Mouse (Mus musculus) kidney, embryonic 16.5 days (tissue): ENCODE measurements around the gene Fam206a. TPM values are rescaled to one million over a fixed set of nuclear protein-coding genes. Genes with fewer than 3 reads are reported as not detected.

Experiments
- ATAC-seq: fragments of 200-750 bp; cut with Nextera tagmentation; 2 replicates; pipeline ENCODE4 v1.8.0; 2017; ENCODE audit warnings: moderate TSS enrichment; ENCODE audit not compliant: low FRiP score, low TSS enrichment
- H3K27ac ChIP-seq: fragments of 300-500 bp; sonication (generic); 2 replicates; pipeline ENCODE4 v1.5.1; 2014; ENCODE audit warnings: low read length
- H3K27me3 ChIP-seq: fragments of 300-500 bp; sonication (generic); 2 replicates; pipeline ENCODE4 v1.6.1; 2014; ENCODE audit warnings: low read length, control low read depth, mixed read lengths; ENCODE audit not compliant: insufficient read depth
- H3K36me3 ChIP-seq: fragments of 300-500 bp; sonication (generic); 2 replicates; pipeline ENCODE4 v1.6.1; 2014; ENCODE audit warnings: low read length, control low read depth, mixed read lengths; ENCODE audit not compliant: insufficient read depth
- H3K4me1 ChIP-seq: fragments of 300-500 bp; sonication (generic); 2 replicates; pipeline ENCODE4 v1.6.1; 2014; ENCODE audit warnings: low read length, control low read depth, mixed read lengths; ENCODE audit not compliant: insufficient read depth
- H3K4me2 ChIP-seq: fragments of 300-500 bp; sonication (generic); replicated peaks from 2 replicates; pipeline ENCODE4 v1.6.1; 2014; ENCODE audit warnings: low read depth, low read length
- H3K4me3 ChIP-seq: fragments of 300-500 bp; sonication (generic); 2 replicates; pipeline ENCODE4 v1.5.1; 2014; ENCODE audit warnings: mild to moderate bottlenecking, low read length
- H3K9ac ChIP-seq: fragments of 300-500 bp; sonication (generic); replicated peaks from 2 replicates; pipeline ENCODE4 v1.6.1; 2014; ENCODE audit warnings: low read length
- H3K9me3 ChIP-seq: fragments of 300-500 bp; sonication (generic); 2 replicates; pipeline ENCODE4 v1.6.1; 2016; ENCODE audit warnings: low read length, control low read depth
- WGBS: fragments of 180-500 bp; shearing (Covaris S2); extraction: QIAGEN DNeasy Blood & Tissue Kit; methylation state at CpG from one replicate; pipeline ENCODE4 v1.1.7; 2014; 5-methylcytosine and 5-hydroxymethylcytosine counted together
- polyA plus RNA-seq: library from polyadenylated mRNA; unstranded; fragments of >200 nt; fragmentation: Nextera tagmentation; extraction: Ambion mirVana; gene quantifications from 2 replicates; pipeline ENCODE4 v1.2.1, GENCODE M21; 2015

The Fam206a gene
- polyA plus RNA-seq, 1 experiment from 2014 or later = 17.9 TPM

DNA sequence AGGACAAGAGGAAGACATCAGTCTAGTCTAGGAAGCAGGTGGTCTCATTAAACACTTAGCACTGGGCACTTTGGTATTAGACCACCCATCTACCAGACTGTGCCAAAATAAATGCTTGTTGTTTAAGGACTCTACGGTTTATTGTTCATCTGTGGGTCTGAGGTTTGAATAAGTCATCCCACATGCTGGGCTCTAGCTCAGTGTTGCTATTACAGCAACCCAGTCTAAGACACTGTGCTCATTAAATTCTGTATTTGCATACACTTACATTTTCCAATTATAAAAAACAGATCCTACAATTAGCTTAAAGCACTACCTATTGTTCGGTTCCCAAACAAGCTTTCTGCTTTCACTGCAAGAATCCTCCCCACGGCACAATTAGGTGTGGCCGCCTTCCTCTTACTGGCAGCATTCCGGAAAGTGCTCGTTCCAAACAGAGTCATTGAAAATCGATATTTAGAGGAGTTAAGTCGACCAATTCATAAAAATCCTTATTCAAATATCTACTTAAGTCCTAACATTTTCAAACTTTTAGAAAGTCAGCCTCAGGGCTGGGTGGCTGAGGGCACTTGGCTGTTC lies 54.3 kb downstream of the Fam206a start:
- no peaks in the 10 kb centered on the region for H3K27me3 ChIP-seq
- H3K9ac ChIP-seq = no peak overlapping the region
- H3K9me3 ChIP-seq = no peaks in the 10 kb centered on the region
- no peak for ATAC-seq
- WGBS = 86% methylated on average over 8 of the region's 8 CpGs
- H3K4me3 ChIP-seq = no peak overlapping the region
- no peak overlapping the region for H3K4me2 ChIP-seq
- H3K4me1 ChIP-seq = 0 out of 2 replicates have a peak, but pooled peaks cover 3% of the 10 kb centered on the region
- H3K36me3 ChIP-seq = no peaks in the 10 kb centered on the region
- H3K27ac ChIP-seq = no peak overlapping the region

- Histone ChIP-seq H3K9me3 (no peaks in the 10 kb centered on the region), H3K27ac (no peak overlapping the region), H3K4me3 (no peak overlapping the region), H3K27me3 (no peaks in the 10 kb centered on the region), H3K4me2 (no peak overlapping the region), H3K9ac (no peak overlapping the region), H3K36me3 (no peaks in the 10 kb centered on the region), H3K4me1 (peaks cover 10% of the 10 kb centered on the region; the same call in 1 of the 2 replicates)
- no peak for ATAC-seq
- WGBS = 64% methylated on average over 9 of the region's 9 CpGs
Measured at GRCm38 (mm10) chr4:56858733-56859132, 56.6 kb downstream of the Fam206a start.

Other genes with a start within 250 kb of the Fam206a start
- gene Gm26657, start 62.3 kb upstream of the Fam206a start, polyA plus RNA-seq = not detected in 2 replicates
- not detected in 2 replicates for gene Actl7b, start 60.9 kb upstream of the Fam206a start, polyA plus RNA-seq
- not detected in 2 replicates for gene Actl7a, start 58.9 kb upstream of the Fam206a start, polyA plus RNA-seq
- 44.2 and 50.6 TPM in 2 replicates for gene Elp1, start within 50 bp of the Fam206a start, polyA plus RNA-seq
- gene Ctnnal1, start 62.8 kb downstream of the Fam206a start, polyA plus RNA-seq = 38.7 and 39.7 TPM in 2 replicates
- gene Tmem245, start 145.1 kb downstream of the Fam206a start, polyA plus RNA-seq = 9.1 and 9.6 TPM in 2 replicates
- 0.30 and 0.55 TPM in 2 replicates for gene Frrs1l, start 188.0 kb downstream of the Fam206a start, polyA plus RNA-seq